Mouse (Mus musculus) urinary bladder, adult 18-20 months (tissue): ENCODE results near the gene Spen.

Experiments
- DNase-seq, 2 experiments: peaks; one replicate each; pipeline ENCODE4 v3.0.0; 2022; ENCODE audit warnings: low spot score in 2 of 2, mixed read lengths in 2 of 2

The Spen gene

GRCm38 (mm10) chr4:141477681-141478102 is 60.7 kb downstream of the Spen start:
- no peak for DNase-seq

- DNase-seq = no peak
Measured at GRCm38 (mm10) chr4:141474431-141474830, 64.0 kb downstream of the Spen start.

GRCm38 (mm10) chr4:141472641-141473321 is 65.6 kb downstream of the Spen start:
- DNase-seq = no peak

- DNase-seq = peak in 1 of 2 experiments; percentile 0
Measured at GRCm38 (mm10) chr4:141471491-141471890, 66.9 kb downstream of the Spen start.

- DNase-seq = peak in 1 of 2 experiments; percentile 0
Measured at GRCm38 (mm10) chr4:141469343-141469742, 69.1 kb downstream of the Spen start.

- DNase-seq = peak in 1 of 2 experiments; percentile 8
Measured at GRCm38 (mm10) chr4:141468576-141468975, 69.8 kb downstream of the Spen start.

GRCm38 (mm10) chr4:141467581-141467927 is 70.8 kb downstream of the Spen start:
- peak in 1 of 2 experiments; percentile 0 for DNase-seq

GRCm38 (mm10) chr4:141466844-141467580 is 71.4 kb downstream of the Spen start:
- peak in 1 of 2 experiments; percentile 0 for DNase-seq

- peak in 1 of 2 experiments; percentile 1 for DNase-seq
Measured at GRCm38 (mm10) chr4:141466289-141466795, 72.1 kb downstream of the Spen start.

GRCm38 (mm10) chr4:141465512-141466288 is 72.7 kb downstream of the Spen start:
- DNase-seq = peak in 1 of 2 experiments; percentile 0

- DNase-seq = peak in 1 of 2 experiments; percentile 0
Measured at GRCm38 (mm10) chr4:141464722-141465121, 73.7 kb downstream of the Spen start.

- no peak for DNase-seq
Measured at GRCm38 (mm10) chr4:141463472-141463871, 74.9 kb downstream of the Spen start.

- DNase-seq = no peak
Measured at GRCm38 (mm10) chr4:141461576-141461975, 76.8 kb downstream of the Spen start.

- DNase-seq = no peak
Measured at GRCm38 (mm10) chr4:141461088-141461487, 77.3 kb downstream of the Spen start.

GRCm38 (mm10) chr4:141460481-141460880 is 77.9 kb downstream of the Spen start:
- no peak for DNase-seq

- no peak for DNase-seq
Measured at GRCm38 (mm10) chr4:141459766-141460165, 78.6 kb downstream of the Spen start.

- peak in 1 of 2 experiments; percentile 13 for DNase-seq
Measured at GRCm38 (mm10) chr4:141458888-141459287, 79.5 kb downstream of the Spen start.

- DNase-seq = peak; percentile 64 to 83
Measured at GRCm38 (mm10) chr4:141458236-141458635, 80.2 kb downstream of the Spen start.

GRCm38 (mm10) chr4:141456193-141456938 is 82.0 kb downstream of the Spen start:
- DNase-seq = no peak

- no peak for DNase-seq
Measured at GRCm38 (mm10) chr4:141455526-141455925, 82.9 kb downstream of the Spen start.
